Mouse (Mus musculus) brain, embryonic 14.5 days (tissue): ENCODE measurements around the gene Fam102b.

Experiments
- CTCF ChIP-seq: fragments of 200-500 bp; IDR thresholded peaks from 2 replicates; pipeline ENCODE4 v1.5.1; 2012; ENCODE audit warnings: inconsistent platforms, mild to moderate bottlenecking, moderate library complexity, borderline replicate concordance; ENCODE audit not compliant: insufficient read depth, insufficient read length; ENCODE audit errors: extremely low read depth
- POLR2A ChIP-seq: fragments of 200-500 bp; IDR thresholded peaks from 2 replicates; pipeline ENCODE4 v1.6.1; 2012; ENCODE audit warnings: mild to moderate bottlenecking, inconsistent platforms, borderline replicate concordance; ENCODE audit not compliant: poor library complexity, insufficient read depth, insufficient read length, severe bottlenecking; ENCODE audit errors: extremely low read depth

- TF ChIP-seq CTCF (no peak), POLR2A (no peak)
These were observed 2.3 kb upstream of the Fam102b start for GRCm38 (mm10) chr3:109029661-109030060.
